Mouse (Mus musculus) embryo, embryonic 11.5 days (tissue): Measurements from ENCODE around the gene Abca1.

ENCODE experiments used
- DNase-seq: peaks from one replicate; pipeline ENCODE4 v3.0.0-alpha.2; 2012; ENCODE audit warnings: low read depth, low spot score

Gene Abca1

DNA sequence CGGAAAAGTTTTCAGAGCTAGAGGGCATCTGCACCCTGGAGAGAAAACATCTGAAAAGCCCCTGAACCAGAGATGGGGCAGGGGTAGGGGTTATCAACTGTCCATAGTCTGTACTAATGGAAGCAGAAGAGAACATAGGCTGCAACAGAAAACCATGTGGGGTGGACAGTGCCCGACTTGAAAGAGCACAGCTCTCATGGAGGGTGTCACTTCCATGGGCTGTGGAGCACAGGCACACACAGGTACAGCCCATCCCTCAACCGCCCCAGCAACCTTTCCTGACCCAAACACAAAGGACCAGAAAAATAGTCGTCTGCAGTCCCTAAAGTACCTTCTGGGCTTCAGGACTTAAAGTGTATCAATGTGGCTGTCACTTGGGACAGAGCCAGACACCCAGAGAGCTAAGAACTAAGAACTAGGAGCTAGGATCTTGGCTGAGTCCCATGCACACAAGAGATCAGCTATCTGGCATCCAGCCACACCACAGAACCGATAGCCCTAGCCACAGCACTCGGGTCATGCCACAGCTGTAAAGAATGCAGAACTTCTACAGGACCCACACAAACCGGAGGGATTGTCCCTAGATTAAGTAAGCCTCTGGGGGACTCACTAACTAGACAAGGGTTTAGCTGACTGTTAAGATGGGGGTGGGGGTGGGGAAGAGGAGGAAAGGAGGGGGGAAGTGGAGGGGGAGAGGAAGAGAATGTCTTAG, 38.0 kb downstream of the Abca1 start:
- DNase-seq: no peak

DNA sequence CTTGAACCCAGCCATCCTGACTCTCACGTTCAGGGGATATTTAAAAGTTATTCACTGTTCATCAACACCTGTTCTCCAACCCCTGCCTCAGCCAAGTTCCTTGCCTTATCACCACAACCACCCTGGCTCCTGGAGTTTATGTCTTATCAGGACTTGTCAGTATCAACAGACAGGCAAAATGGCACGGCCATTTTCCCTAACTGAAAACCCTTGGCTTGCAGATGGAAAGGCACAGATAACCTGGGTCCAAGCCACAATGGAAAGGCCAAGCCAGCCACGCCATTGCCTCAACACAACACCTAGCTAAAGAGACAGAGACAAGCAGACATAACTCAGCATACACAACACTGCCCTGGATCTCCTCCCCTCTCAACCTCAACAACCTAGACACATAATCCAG, 38.6 kb downstream of the Abca1 start:
- no peak for DNase-seq

DNA sequence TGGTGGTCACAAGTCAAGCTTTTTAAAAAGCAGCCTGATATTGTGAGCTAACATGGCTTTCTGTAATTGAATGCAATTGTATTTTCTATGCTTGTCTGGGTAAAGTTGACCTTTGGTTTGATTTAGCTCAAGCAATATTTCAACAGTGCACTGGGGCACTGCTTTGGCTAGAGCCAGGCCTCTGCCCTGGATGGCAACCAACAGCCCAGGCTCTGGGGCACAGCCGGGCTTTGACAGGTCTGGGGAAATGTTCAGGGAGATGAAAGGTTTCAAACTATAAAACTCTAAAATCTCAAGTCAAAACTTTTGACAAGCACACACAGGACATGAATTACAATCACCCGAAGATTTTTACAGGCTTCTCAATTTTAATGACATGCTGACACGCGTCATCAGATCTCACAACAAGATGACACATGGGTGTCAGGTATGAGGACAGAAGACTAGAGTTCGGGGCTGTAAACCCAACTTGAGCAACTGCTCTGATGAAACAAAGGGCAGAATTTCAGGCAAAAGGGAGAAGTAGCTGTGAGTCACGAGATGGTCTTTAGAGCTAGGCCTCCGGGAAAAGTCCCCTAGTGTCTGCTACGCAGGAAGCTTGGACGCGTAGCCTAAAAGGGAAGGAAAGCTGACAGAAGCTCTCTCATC, 39.5 kb downstream of the Abca1 start:
- no peak for DNase-seq

DNA sequence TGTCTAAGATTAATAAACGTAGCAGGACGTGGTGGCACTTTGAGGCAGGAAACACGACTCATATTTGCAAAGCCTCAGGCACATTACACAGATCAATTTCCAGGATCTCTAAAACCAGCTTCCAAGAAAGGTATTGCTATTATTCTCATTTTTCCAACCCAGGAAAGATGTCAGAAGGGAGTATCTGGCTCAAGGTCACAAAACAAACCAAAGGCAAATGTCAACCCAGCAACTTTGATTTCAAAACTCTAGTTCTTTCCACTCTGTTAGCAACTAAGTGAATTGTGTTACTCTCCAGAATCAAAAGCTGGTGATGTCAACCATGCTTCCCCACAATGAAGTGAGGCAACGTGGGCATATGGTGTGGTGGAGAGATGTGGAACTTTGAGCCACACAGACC, 41.1 kb downstream of the Abca1 start:
- no peak for DNase-seq

DNA sequence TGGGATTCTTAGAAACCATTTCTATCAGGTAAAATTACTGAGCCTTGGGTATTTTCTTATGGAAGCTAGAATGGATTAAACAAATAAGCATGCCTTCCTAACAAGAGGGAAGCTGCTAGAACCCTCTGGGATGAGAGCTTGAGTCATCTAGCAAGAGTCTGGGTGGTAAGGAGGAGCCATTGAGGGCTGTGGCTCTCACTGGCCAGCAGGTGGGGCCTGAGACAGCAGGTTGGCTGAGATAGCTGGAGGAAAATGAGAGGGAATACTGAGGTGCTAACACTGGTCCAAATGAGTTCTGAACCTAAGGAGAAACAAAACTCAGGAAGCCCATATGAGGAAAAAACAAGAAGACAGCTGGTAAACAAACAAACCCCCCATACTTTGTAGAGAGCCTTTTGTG, 42.1 kb downstream of the Abca1 start:
- DNase-seq: no peak

DNA sequence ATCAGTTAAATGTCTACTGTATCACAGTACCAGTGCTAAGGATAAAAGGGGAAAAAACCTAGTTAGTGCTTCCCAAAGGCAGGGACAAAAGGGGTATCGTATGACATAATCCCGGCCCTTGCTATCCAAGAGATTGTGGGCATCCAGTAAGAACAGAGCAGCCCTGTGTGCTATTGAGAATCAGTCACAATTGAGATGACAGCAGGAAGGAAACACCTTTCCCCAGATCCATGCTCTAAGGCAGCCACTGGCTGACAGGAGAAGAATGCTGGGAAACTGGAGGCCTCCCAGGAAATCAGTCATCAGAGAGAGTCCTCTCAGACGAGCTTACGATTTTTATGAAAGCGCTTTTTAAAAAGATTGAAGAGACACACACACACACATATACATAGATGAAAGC, 42.6 kb downstream of the Abca1 start:
- no peak for DNase-seq

DNA sequence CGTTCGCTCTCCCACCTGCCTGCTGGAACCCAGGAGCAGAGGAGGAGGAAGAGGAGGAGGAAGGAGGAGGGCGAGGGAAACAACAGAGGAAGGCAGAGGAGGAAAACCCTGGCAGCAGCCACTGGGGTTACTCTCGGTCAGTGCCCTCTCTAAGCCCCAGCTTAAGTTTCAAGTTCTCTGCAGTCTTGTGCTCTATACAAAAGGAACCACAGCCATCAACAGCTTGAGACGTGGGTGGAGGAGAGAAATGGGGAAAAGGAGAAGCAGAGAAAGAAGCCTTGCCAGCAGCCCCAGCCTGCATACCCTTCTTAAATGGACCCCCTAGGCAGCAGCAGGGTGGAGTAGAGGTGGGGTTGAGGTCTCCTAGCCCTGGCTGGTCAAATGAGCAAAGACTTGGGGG, 43.8 kb downstream of the Abca1 start:
- DNase-seq: no peak

DNA sequence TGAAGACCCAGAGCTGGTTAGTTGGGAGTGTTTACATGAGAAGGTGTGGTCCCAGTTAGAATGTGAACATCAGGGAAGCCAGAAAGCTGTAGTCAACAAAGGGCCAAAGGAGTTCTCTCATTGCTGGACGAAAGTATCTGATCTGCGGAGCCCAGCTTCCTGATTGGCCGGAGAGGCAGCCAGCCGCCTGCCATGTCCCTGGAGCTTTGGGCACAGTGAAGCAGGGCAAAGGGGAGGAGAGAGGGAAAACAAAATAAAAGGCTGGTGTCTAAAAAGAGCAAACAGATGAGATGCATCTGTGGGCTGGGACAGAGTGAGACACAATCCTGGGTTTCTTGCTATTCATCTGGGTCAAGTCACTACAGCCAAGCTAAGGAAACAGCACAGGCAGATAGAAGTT, 44.3 kb downstream of the Abca1 start:
- DNase-seq: no peak

DNA sequence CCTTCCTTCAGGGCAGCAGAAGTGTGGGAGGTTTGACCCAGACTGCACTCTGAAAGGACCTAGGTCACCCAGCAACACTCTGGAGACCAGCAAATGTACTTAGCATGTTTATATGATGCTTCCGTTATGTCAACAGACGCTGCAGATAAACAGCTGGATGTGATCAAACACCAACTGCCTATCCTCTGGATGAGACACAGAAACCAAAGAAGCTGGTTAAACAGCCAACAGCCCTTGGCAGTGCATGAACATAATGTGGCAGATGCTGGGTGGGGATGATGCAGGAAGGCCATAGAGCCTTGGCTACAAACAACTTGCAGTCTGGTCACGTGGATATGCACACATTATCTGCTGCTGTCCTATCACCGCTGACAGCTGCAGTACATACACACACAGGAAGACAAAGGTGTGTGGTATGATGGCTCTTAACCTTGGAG, 47.8 kb downstream of the Abca1 start:
- no peak for DNase-seq

DNA sequence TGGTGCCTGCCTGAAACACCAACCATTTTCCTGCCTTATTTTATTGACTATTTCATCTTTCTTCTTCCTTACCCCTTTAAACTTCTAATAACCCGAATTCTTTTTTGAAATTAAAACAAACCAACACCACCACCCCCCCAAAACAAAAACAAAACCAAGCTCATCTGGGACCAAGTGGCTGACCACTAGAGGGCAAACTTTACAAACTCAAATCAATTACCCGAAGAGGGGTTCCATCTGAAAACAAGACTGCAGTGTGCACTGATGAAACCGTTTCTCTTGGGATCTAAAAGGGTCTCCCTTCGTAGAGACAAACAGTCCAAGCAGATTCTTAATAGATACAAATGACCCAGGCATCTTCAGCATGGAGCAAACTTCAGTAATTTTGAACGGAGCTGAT, 49.3 kb downstream of the Abca1 start:
- no peak for DNase-seq

DNA sequence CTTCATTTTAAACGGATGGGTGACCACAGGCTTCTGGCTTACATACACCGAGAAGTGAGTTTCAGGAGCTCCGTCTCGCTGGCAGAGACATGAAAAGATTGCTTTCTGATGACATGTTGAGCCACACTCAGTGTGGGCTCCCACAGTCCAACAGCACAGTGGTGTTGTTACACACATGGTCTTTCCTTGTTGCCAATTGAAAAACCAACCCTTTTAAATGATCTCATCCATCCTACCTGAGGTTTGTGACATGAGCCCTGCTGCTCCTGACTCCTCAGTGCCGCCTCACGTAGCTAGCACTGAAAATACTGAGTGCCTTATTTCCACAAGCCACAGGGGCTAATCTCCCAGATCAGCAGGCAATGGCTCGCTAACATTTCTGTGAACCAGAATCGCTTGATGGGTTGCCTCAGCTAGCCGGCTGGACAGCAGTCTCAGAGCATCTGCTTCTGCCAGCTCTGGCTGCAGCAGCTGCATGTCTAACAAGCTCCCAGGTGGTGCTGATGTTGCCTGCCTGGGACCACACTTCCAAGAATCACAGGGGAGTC, 50.2 kb downstream of the Abca1 start:
- DNase-seq: no peak

DNA sequence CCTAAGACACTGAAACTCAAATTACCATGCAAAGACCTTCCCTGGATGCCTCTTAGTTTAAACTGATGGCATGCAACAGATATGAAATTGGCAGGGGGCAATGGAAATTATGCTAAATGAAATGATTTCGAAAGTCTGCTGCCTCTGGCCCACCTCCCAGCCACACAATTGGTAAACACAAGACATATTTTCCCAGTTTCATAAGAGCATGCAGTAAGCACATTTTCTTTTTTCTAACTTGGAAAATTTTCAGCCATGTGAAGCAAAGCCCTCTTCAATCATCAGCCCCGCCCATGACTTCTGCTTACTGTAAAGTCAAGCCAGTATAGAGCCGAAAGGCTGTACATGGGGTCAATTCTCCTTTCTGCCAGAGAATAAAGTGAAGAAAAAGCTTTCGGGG, 51.5 kb downstream of the Abca1 start:
- DNase-seq: no peak

DNA sequence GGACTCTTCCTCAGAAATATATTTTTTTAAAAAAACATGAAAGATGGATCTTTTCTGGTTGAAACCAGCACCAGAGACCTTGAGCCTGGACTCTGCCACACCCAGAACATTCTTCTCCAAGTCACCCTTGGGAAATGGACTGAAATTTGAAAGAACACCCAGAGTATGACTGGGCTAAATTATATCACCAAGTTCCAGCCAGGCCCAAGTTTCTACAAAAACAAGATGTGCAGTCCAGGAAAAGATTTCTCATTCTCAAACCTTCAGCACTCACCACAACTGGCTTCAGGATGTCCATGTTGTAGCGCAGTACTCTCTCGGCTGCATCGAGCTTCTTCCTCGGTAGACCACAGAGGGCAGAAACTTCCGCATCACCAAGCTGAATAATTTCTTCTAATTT, 53.0 kb downstream of the Abca1 start:
- DNase-seq: no peak

DNA sequence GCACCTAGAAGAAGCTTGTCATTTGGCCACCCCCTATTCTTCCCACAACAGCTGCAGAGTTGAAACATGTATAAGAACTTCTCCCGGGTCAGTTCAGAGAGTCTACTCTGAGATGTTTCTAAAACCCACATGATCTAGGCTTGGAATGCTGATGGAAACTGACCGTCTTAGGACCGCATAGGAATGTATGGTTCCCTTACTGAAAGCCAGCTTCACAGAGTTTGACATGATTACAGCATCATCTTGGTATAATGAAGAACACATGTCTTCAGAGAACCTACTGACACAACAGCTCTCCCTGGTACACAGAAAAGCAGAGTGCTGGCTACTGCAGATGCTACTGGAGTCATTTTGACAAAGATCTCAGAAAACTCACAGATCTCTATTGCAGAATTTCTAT, 53.6 kb downstream of the Abca1 start:
- DNase-seq: no peak

DNA sequence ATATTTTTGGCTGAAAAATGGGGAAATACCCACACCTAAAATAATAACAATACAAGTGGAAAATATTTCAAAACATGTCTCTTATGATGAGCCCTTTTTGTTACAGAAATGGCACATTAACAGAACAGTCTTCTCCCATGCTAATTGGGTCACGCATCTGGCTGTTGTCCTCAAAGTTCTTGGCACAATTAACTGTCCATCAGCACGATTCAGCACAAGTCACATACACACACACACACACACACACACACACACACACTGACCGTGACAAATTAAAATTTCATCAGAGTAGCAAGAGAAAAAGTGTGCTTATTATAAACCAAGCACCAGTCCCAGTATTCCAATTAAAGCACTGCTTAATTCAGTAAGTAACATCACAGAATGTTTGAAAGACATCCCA, 55.1 kb downstream of the Abca1 start:
- no peak for DNase-seq

DNA sequence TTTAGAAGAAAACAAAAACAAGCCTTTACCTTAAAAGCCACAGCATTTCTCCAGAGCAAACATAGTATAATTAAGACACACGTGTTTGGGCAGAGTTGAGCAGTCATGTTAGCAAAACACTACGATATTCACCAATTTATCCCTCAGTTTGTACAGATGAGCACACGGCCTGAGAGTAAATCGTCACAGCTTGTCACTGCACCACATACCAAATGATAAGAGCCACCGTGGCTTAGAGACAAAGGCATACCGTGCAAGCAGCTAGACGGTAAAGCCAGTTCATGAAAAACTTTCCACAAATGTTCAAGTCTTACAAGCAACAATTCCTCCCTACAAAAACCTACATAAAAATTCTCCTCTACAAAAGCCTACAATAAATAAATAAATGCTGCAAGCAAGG, 57.2 kb downstream of the Abca1 start:
- no peak for DNase-seq

DNA sequence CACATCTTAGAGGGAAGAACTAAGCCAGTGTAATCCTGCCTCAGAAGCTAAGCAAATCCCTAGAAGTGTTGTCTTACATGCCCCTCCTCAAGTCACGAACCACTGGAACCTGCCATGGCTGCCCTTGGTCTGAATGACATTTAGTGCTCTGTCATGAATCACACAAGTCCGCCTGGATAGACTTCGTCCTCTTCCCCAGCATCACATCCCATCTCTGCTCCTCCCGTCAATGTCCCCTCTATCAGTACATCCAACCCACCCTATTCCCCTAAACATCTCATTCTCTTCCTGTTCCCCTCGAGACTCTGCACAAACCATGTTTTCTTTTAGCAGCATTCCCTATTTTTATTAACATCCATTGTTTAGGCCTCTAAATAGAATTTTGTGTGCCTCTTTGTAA, 58.4 kb downstream of the Abca1 start:
- no peak for DNase-seq

DNA sequence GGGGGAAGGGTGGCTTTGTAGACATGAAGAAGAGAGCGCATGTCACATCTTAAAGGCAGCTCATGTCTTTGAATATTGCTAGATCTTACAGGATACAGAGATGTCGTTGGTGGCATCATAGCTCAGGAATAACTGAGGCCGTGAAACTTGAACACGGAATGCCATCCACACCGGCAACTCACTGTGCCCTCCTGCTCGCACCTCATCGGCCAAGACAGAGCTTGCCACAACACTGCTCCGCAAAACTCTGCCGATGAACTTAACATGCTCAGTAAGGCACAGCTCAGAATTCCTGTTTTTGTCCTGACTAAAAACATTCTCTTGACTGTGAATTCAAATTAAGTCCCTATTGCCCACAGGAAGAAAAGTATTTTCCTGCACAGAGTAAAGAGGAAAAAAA, 59.2 kb downstream of the Abca1 start:
- no peak for DNase-seq

DNA sequence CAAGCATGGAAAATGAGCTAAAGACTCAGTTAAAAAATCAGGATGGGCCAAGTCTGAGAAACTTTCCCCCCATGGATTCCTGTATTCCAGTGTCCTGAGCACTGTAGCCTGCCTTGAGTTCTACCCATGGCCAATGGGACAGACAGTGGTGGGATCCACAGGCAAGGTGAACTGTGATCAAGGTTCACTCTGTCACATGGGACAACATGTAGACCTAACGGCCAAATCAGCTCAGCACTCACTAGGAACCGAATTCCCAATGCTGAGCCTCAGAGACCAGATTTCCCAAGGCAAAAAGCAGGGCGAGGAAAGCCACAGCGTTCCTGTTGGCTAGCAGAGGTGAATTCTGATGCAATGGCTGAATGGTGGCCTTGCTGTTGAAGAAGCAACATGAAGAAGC, 64.8 kb downstream of the Abca1 start:
- DNase-seq: no peak

DNA sequence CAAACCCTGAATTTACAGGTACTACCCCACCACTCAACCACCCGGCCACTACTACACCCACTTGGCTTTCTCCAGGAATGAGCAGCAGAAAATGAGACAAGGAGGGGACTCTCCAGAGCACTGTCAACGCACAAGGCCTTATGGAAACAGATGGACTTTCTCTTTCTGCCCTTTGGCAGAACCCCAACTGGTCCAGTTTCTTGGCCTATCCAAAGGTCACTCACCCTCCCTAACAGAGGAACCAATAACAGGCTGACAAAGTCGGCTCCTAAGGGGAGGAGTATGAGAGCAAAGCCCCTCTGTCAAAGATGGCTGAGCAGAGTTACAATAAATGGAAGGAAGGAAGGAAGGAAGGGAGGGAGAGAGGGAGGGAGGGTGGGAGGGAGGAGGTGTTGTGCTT, 65.4 kb downstream of the Abca1 start:
- DNase-seq: no peak

DNA sequence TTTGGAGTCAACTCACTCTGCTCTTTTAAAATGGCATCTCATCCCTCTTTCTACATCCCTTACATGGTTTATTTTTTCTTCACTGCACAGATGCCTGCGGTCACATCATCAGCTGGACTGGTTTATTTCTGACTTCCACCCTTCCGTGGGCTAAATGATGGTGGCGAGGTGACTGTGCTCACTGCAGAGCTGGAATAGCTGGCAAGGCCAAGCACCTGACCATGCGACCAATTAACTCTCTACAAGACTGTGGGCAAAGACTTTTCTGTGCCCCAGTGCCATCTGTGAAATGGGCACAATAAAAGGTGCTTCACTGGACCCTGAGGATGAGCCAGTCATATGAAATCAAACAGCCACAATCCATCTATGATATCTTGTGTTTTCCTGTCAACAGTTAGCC, 66.1 kb downstream of the Abca1 start:
- DNase-seq: no peak

DNA sequence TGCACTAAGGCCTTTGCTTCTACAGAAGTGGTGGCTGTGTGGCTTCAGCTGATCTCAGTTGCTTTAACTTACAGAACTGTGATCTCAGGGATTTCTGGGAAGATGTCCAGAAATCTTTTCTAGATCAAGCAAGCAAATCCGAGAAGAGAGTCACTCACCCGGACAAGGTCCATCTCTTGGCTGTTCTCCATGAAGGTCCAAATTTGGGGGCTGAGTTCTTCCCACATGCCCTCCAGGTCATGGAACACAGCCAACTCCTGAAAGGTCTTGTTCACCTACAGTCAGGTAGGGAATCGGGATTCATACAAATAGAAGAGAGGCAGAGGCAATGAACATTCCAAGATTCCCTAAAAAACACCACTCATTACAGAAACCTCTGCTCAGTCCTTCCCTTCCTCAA, 70.1 kb downstream of the Abca1 start:
- no peak for DNase-seq

DNA sequence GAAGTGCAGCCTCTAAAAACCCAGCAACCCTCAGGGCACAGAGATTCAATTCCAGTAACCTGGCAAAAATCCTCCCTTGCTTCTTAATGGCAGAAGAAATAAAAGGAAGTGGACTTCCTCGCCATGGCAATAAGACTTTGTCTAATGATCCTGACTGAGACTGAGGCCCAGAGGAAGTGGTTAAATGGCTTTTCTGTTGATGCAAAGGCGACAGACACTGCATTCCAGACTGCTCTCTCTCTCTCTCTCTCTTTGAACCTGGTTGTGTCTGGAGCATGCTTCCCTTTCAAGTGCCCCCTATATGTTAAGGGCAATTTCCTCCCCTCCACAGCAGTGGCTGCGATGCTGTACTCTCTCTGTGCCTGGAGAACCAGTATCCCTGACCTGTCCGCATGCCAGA, 70.7 kb downstream of the Abca1 start:
- DNase-seq: no peak

DNA sequence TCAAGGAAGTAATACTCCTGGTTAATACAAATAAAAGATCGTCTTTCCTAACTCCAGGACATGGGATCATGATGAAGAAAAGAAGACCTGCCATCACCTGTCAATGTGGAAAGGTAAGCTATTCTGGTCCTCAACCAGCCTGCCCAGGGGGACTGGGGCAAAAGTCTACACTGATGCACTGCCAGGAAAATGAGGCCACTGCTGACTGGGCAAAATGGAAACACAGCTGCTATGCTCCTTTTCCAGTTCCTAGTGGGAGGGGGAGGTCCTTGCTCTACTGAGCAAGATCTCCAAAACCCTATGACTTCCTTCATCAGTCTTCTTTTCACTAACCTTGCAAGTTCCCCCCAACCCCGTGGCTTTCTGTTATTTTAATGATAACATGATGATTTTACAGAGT, 73.1 kb downstream of the Abca1 start:
- no peak for DNase-seq
